Mouse (Mus musculus) thymus, adult 2 months (tissue): ENCODE data around the gene Herc1.

Experiments
- CTCF ChIP-seq: fragments of 200-500 bp; IDR thresholded peaks from 2 replicates; pipeline ENCODE4 v1.5.1; 2012; ENCODE audit warnings: mild to moderate bottlenecking, control low read depth, low read length, moderate library complexity, borderline replicate concordance; ENCODE audit not compliant: control insufficient read depth, poor library complexity, insufficient read depth; ENCODE audit errors: extremely low read depth
- POLR2A ChIP-seq: fragments of 200-500 bp; IDR thresholded peaks from 2 replicates; pipeline ENCODE4 v1.6.1; 2012; ENCODE audit warnings: mild to moderate bottlenecking, low read length, control low read depth, moderate library complexity; ENCODE audit not compliant: control insufficient read depth, poor library complexity, insufficient read depth; ENCODE audit errors: extremely low read depth

DNA sequence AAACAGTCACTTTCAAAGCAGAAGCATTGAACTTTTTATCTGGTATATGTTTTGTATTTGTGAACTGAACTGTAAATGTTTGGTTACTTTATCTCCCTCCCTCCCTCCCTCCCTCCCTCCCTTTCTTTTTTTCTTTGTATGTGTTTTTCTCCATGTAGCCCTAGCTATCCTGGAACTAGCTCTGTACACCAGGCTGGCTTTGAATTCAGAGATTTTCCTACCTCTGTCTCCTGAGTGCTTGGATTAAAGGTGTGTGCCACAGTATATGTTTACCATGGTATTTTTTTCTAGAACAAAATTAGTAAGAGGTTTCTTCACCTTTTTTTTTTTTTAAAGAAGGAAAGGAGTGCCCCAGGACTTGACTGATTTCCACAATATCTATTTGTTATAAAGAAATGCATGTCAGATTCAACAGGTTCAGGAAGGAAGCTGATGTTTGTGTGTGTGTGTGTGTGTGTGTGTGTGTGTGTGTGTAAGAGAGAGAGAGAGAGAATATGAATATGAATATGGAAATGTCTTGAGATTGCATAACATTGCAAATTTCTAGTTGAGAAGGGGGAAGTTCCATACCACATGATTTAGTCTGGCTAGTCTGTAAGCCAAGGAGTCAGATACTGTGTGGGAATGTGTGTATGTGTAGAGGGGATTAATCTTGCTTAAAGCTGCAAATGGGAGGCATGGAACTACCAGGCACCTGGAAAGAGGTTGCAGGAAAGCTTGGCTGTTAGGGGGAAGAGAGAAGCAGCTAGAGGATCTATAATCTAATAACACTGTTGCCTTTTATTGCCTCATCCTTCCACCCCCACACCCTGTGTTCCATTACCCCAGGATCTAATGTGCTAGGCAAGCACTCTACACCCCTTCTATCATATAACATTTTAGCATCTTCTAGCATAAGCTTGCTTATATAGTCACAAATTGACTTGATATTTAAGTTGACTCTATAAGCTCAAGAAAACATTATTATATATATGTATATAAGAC, 24.5 kb downstream of the Herc1 start:
- TF ChIP-seq CTCF (no peak), POLR2A (no peak)
